Mouse (Mus musculus) forebrain, embryonic 16.5 days (tissue): Measurements from ENCODE around the gene Nr1d1. TPM values are rescaled to one million over a fixed set of nuclear protein-coding genes. Genes with fewer than 3 reads are reported as not detected.

Experiments used
- ATAC-seq: fragments of 200-750 bp; cut with Nextera tagmentation; 2 replicates; pipeline ENCODE4 v1.8.0; 2017; ENCODE audit warnings: mild to moderate bottlenecking, moderate library complexity
- H3K27ac ChIP-seq: fragments of 300-500 bp; sonication (generic); 2 replicates; pipeline ENCODE4 v1.5.1; 2014; ENCODE audit warnings: low read length, control low read depth
- H3K27me3 ChIP-seq: fragments of 300-500 bp; sonication (generic); replicated peaks from 2 replicates; pipeline ENCODE4 v1.6.1; 2014; ENCODE audit warnings: low read length; ENCODE audit not compliant: control insufficient read depth, insufficient read depth
- H3K36me3 ChIP-seq: fragments of 300-500 bp; sonication (generic); 2 replicates; pipeline ENCODE4 v1.6.1; 2014; ENCODE audit not compliant: control insufficient read depth, insufficient read depth
- H3K4me1 ChIP-seq: fragments of 300-500 bp; sonication (generic); replicated peaks from 2 replicates; pipeline ENCODE4 v1.6.1; 2014; ENCODE audit warnings: low read length; ENCODE audit not compliant: control insufficient read depth, insufficient read depth
- H3K4me2 ChIP-seq: fragments of 300-500 bp; sonication (generic); 2 replicates; pipeline ENCODE4 v1.6.1; 2014; ENCODE audit warnings: mild to moderate bottlenecking, low read length, control low read depth
- H3K4me3 ChIP-seq: fragments of 300-500 bp; sonication (generic); replicated peaks from 2 replicates; pipeline ENCODE4 v1.5.1; 2014; ENCODE audit warnings: mild to moderate bottlenecking, low read length, control low read depth
- H3K9ac ChIP-seq: fragments of 300-500 bp; sonication (generic); replicated peaks from 2 replicates; pipeline ENCODE4 v1.6.1; 2014; ENCODE audit warnings: low read depth, low read length, control low read depth
- H3K9me3 ChIP-seq: fragments of 300-500 bp; sonication (generic); 2 replicates; pipeline ENCODE4 v1.6.1; 2016; ENCODE audit warnings: low read length; ENCODE audit not compliant: control insufficient read depth
- WGBS: fragments of 180-500 bp; shearing (Covaris S2); extraction: QIAGEN DNeasy Blood & Tissue Kit; methylation state at CpG from one replicate; pipeline ENCODE4 v1.1.7; 2014; 5-methylcytosine and 5-hydroxymethylcytosine counted together
- polyA plus RNA-seq: library from polyadenylated mRNA; unstranded; fragments of >200 nt; fragmentation: Nextera tagmentation; extraction: Ambion mirVana; gene quantifications from 2 replicates; pipeline ENCODE4 v1.2.1, GENCODE M21; 2015

Gene Nr1d1
- polyA plus RNA-seq, 1 experiment from 2014 or later = 4.0 TPM

- H3K27ac ChIP-seq = no peak overlapping the region
- no peak overlapping the region for H3K4me3 ChIP-seq
- H3K9ac ChIP-seq = no peak overlapping the region
- H3K36me3 ChIP-seq = no peaks in the 10 kb centered on the region
- H3K9me3 ChIP-seq = 0 out of 2 replicates have a peak, but pooled peaks cover 2% of the 10 kb centered on the region
- no peak for ATAC-seq
- H3K27me3 ChIP-seq = no peaks in the 10 kb centered on the region
- H3K4me2 ChIP-seq = no peak overlapping the region
- peaks cover 32% of the 10 kb centered on the region for H3K4me1 ChIP-seq
- 71% methylated on average over 3 of the region's 3 CpGs for WGBS
Measured at GRCm38 (mm10) chr11:98734020-98734419, 41.1 kb downstream of the Nr1d1 start.

DNA sequence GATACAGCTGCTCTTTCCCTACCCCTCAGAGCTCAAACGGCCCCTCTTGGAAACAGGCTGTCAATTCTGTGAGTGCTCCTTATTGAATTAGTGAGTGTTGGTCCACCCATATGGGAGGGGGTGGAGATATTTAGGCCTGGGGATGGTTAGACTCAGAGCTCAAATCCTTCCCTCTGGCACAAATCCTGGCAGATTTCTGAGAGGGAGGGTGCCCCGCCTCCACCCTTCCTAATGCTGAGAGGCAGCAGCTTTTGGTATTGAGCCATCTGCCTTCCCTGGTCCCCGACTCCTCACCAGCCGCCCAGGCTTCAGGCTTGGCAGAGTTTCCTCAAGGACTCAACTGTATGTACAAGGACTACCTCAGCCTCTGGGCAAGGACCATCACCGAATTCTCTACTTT lies 44.0 kb downstream of the Nr1d1 start:
- ATAC-seq = peak; percentile 27
- Histone ChIP-seq H3K9ac (no peak overlapping the region), H3K36me3 (no peaks in the 10 kb centered on the region), H3K9me3 (0 out of 2 replicates have a peak, but pooled peaks cover 2% of the 10 kb centered on the region), H3K4me2 (no peak overlapping the region), H3K27ac (peak overlapping the region; percentile 68), H3K4me1 (peaks cover 30% of the 10 kb centered on the region), H3K4me3 (no peak overlapping the region), H3K27me3 (no peaks in the 10 kb centered on the region)
- WGBS = 37% methylated on average over 5 of the region's 5 CpGs

DNA sequence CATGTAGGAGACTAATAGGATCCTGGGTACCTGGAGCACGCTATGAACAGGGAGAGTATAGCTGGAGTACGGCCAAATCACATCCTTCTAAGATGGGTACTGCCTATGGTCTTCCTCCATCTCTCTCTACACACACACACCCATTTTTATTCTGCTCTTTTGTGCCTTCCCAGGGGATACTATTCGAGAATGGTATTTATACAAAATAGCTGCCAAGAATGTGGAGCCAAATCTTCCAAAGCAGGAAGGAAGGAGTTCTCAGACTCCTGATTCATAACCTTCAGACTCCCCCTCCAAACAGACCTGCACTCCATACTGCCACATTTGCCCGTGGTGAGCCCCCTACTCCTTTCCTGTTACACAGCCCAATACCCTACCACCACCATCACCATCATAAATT lies 44.4 kb downstream of the Nr1d1 start:
- H3K27me3 ChIP-seq = no peaks in the 10 kb centered on the region

DNA sequence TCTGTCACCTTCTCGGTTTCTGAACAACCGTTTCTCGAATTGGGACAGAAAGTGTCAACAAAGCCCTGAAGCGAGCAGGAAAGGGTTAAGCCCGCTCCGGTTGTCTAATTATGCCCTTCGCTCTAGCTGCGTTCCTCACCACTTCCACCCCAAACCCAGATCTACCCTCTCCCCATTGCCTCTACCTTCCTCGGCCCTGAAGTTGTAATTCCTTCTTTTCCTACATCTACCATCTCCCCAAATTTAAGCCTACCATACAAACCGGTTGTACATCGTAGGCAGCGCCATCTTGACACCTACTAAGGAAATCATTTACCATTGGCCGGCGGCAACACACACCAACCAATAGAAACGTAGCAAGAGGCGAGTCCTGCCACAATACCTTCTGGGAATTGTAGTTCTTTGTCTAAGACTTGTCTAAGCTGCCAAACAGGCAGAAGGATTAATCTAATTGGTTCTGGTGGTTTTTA lies 46.0 kb downstream of the Nr1d1 start, which contains the start of gene Med24:
Med24 (minus strand) TSS at position 317 of the 470 bp plus-strand sequence.
- Histone ChIP-seq H3K9me3 (0 out of 2 replicates have a peak, but pooled peaks cover 1% of the 10 kb centered on the region), H3K4me3 (peak within 1 kb of the TSS; percentile 78), H3K36me3 (no peaks in the 10 kb centered on the region), H3K27me3 (no peaks in the 10 kb centered on the region), H3K9ac (peak within 1 kb of the TSS; percentile 70), H3K4me1 (peaks cover 30% of the 10 kb centered on the region), H3K27ac (peak within 1 kb of the TSS; percentile 92), H3K4me2 (peak within 1 kb of the TSS; percentile 95)
- 0% methylated on average over 16 of the region's 16 CpGs for WGBS
- ATAC-seq = peak; percentile 98

More for the DNA sequence above, 44.4 kb downstream of the Nr1d1 start:
- Histone ChIP-seq H3K4me3 (no peak overlapping the region), H3K9me3 (0 out of 2 replicates have a peak, but pooled peaks cover 2% of the 10 kb centered on the region), H3K36me3 (no peaks in the 10 kb centered on the region), H3K4me2 (no peak overlapping the region), H3K4me1 (peaks cover 30% of the 10 kb centered on the region), H3K27ac (peak overlapping the region; percentile 68), H3K9ac (no peak overlapping the region)
- ATAC-seq = no peak; the same call in 1 of the 2 replicates
- WGBS = 47% methylated on average over 4 of the region's 4 CpGs

GRCm38 (mm10) chr11:98725926-98726506 lies 49.1 kb downstream of the Nr1d1 start:
- Histone ChIP-seq H3K27ac (no peak overlapping the region), H3K4me1 (peaks cover 24% of the 10 kb centered on the region), H3K4me2 (no peak overlapping the region), H3K9me3 (no peaks in the 10 kb centered on the region), H3K27me3 (no peaks in the 10 kb centered on the region), H3K36me3 (no peaks in the 10 kb centered on the region), H3K4me3 (no peak overlapping the region), H3K9ac (no peak overlapping the region)
- no peak for ATAC-seq
- WGBS = 95% methylated on average over 15 of the region's 15 CpGs

DNA sequence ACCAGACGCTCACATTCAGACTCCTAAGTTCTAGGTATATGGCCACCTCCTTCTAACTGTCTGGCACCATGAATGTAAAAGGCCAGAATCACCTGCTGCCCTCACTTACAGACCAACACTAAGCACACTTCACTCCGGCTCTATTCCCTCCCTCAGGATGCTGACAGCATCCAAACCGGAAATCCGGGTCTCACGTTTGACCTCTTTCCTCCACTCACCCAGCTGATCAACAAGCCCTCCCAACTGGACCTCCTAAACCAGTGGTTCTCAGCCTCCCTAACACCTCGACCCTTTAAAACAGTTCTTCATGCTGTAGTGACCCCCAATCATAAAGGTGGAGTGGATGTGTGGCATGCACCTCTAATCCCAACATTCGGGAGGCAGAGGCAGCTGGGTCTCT lies 52.0 kb downstream of the Nr1d1 start:
- Histone ChIP-seq H3K9ac (no peak overlapping the region), H3K27me3 (no peaks in the 10 kb centered on the region), H3K27ac (no peak overlapping the region), H3K9me3 (no peaks in the 10 kb centered on the region), H3K4me3 (no peak overlapping the region), H3K36me3 (no peaks in the 10 kb centered on the region), H3K4me1 (peaks cover 9% of the 10 kb centered on the region), H3K4me2 (no peak overlapping the region)
- no peak for ATAC-seq
- WGBS = 87% methylated on average over 7 of the region's 7 CpGs

- Histone ChIP-seq H3K36me3 (0 out of 2 replicates have a peak, but pooled peaks cover 3% of the 10 kb centered on the region), H3K27ac (no peak overlapping the region), H3K4me2 (no peak overlapping the region), H3K27me3 (no peaks in the 10 kb centered on the region), H3K9ac (no peak overlapping the region), H3K9me3 (no peaks in the 10 kb centered on the region), H3K4me3 (no peak overlapping the region), H3K4me1 (peaks cover 7% of the 10 kb centered on the region)
- no peak for ATAC-seq
- WGBS = 61% methylated on average over 24 of the region's 24 CpGs
Measured at GRCm38 (mm10) chr11:98721458-98722226, 53.5 kb downstream of the Nr1d1 start.

DNA sequence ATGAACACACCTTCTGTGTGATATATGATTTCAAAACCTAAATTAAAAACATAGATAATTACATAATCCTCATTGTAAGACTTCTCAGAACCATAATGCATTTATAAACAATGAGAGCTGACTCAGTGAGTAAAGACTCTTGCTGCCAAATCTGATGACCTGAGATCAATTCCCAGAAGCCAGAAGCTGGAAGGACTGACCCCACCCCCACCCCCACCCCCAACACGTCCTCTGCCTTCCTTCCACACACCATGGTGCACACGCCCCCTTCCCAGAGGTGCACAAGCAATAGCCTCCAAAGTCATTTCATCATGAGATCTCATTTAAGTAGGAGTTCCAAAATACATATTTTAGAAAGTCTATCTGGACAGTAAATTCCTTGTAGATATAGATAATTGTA lies 54.4 kb downstream of the Nr1d1 start:
- Histone ChIP-seq H3K9me3 (no peaks in the 10 kb centered on the region), H3K9ac (no peak overlapping the region), H3K27me3 (no peaks in the 10 kb centered on the region), H3K4me2 (no peak overlapping the region), H3K4me1 (peaks cover 7% of the 10 kb centered on the region), H3K36me3 (peaks cover 4% of the 10 kb centered on the region; the same call in 1 of the 2 replicates), H3K27ac (no peak overlapping the region), H3K4me3 (no peak overlapping the region)
- ATAC-seq = no peak
- 79% methylated on average over 2 of the region's 2 CpGs for WGBS
